Mouse (Mus musculus) liver, postnatal 0 days (tissue): ENCODE measurements at regions not wholly inside any gene's neighbourhood (a gene's known extent, or its start where the extent isn't known, plus 50 kb on each side); places are given as distances from the start of the nearest gene placed in this dataset.

Source experiments
- CTCF ChIP-seq: sonication (generic); IDR thresholded peaks from 2 replicates; pipeline ENCODE4 v1.5.1; 2016; ENCODE audit warnings: antibody characterized with exemption, low read depth
- EP300 ChIP-seq: IDR thresholded peaks from 2 replicates; pipeline ENCODE4 v1.6.1; 2016; ENCODE audit warnings: antibody characterized with exemption, low read depth, mild to moderate bottlenecking

GRCm38 (mm10) chr11:117062772-117063499, 52.0 kb upstream of the Sec14l1 start:
- TF ChIP-seq CTCF (no peak), EP300 (no peak)
